Mouse (Mus musculus) thymus, adult 2 months (tissue): ENCODE data around the gene Mark2. TPM values are rescaled to one million over a fixed set of nuclear protein-coding genes. Genes with fewer than 3 reads are reported as not detected.

ENCODE experiments used
- DNase-seq: peaks from one replicate; pipeline ENCODE4 v3.0.0; 2021
- H3K27ac ChIP-seq: fragments of 200-500 bp; 2 replicates; pipeline ENCODE4 v1.5.1; 2012; ENCODE audit warnings: low read length, control low read depth; ENCODE audit not compliant: control insufficient read depth, insufficient read depth
- H3K27me3 ChIP-seq: fragments of 200-500 bp; 2 replicates; pipeline ENCODE4 v1.6.1; 2012; ENCODE audit warnings: mild to moderate bottlenecking, low read length, moderate library complexity, mixed read lengths; ENCODE audit not compliant: control insufficient read depth, insufficient read depth
- H3K36me3 ChIP-seq: fragments of 200-500 bp; 2 replicates; pipeline ENCODE4 v1.6.1; 2012; ENCODE audit warnings: mild to moderate bottlenecking, low read length, moderate library complexity; ENCODE audit not compliant: control insufficient read depth, insufficient read depth
- H3K4me1 ChIP-seq: fragments of 200-500 bp; replicated peaks from 2 replicates; pipeline ENCODE4 v1.6.1; 2012; ENCODE audit warnings: low read length; ENCODE audit not compliant: control insufficient read depth, insufficient read depth
- H3K4me3 ChIP-seq: fragments of 200-500 bp; 2 replicates; pipeline ENCODE4 v1.5.1; 2012; ENCODE audit warnings: mild to moderate bottlenecking, low read length, control low read depth, moderate library complexity; ENCODE audit not compliant: control insufficient read depth, insufficient read depth
- CTCF ChIP-seq: fragments of 200-500 bp; IDR thresholded peaks from 2 replicates; pipeline ENCODE4 v1.5.1; 2012; ENCODE audit warnings: mild to moderate bottlenecking, control low read depth, low read length, moderate library complexity, borderline replicate concordance; ENCODE audit not compliant: control insufficient read depth, poor library complexity, insufficient read depth; ENCODE audit errors: extremely low read depth
- POLR2A ChIP-seq: fragments of 200-500 bp; IDR thresholded peaks from 2 replicates; pipeline ENCODE4 v1.6.1; 2012; ENCODE audit warnings: mild to moderate bottlenecking, low read length, control low read depth, moderate library complexity; ENCODE audit not compliant: control insufficient read depth, poor library complexity, insufficient read depth; ENCODE audit errors: extremely low read depth
- WGBS: fragments of 180-500 bp; shearing (Covaris S2); methylation state at CpG from one replicate; pipeline ENCODE4 v1.1.7; 2018; 5-methylcytosine and 5-hydroxymethylcytosine counted together
- polyA plus RNA-seq: library from polyadenylated mRNA; depleted of rRNA; stranded (reverse); fragments of >200 nt; gene quantifications from 2 replicates; pipeline ENCODE4 v1.2.3, GENCODE M21; 2012

Mark2 gene
- polyA plus RNA-seq, 1 experiment: 189 TPM

- Histone ChIP-seq H3K4me3 (no peak overlapping the region), H3K4me1 (peaks cover 26% of the 10 kb centered on the region), H3K36me3 (no peaks in the 10 kb centered on the region), H3K27me3 (no peaks in the 10 kb centered on the region), H3K27ac (no peak overlapping the region)
- TF ChIP-seq CTCF (peak; percentile 91), POLR2A (no peak)
- 39% methylated on average over 9 of the region's 9 CpGs for WGBS
- DNase-seq: peak; percentile 85
Observed at GRCm38 (mm10) chr19:7264088-7264765, 77.4 kb downstream of the Mark2 start.

GRCm38 (mm10) chr19:7262592-7262991, 79.1 kb downstream of the Mark2 start:
- no peak overlapping the region for H3K27ac ChIP-seq
- peaks cover 14% of the 10 kb centered on the region for H3K4me1 ChIP-seq
- H3K4me3 ChIP-seq: no peak overlapping the region
- no peak for DNase-seq
- no peaks in the 10 kb centered on the region for H3K27me3 ChIP-seq
- 97% methylated on average over 1 of the region's 1 CpGs for WGBS
- no peaks in the 10 kb centered on the region for H3K36me3 ChIP-seq
- TF ChIP-seq CTCF: no peak
- no peak for TF ChIP-seq POLR2A

GRCm38 (mm10) chr19:7261964-7262363, 79.7 kb downstream of the Mark2 start:
- 98% methylated on average over 3 of the region's 3 CpGs for WGBS
- Histone ChIP-seq H3K36me3 (no peaks in the 10 kb centered on the region), H3K27ac (no peak overlapping the region), H3K27me3 (no peaks in the 10 kb centered on the region), H3K4me1 (peaks cover 7% of the 10 kb centered on the region), H3K4me3 (no peak overlapping the region)
- no peak for DNase-seq
- no peak for TF ChIP-seq CTCF
- TF ChIP-seq POLR2A: no peak

- no peak for DNase-seq
- TF ChIP-seq POLR2A (no peak), CTCF (no peak)
- WGBS: 100% methylated on average over 1 of the region's 1 CpGs
- H3K27me3 ChIP-seq: no peaks in the 10 kb centered on the region
- no peak overlapping the region for H3K4me3 ChIP-seq
- no peaks in the 10 kb centered on the region for H3K36me3 ChIP-seq
- H3K4me1 ChIP-seq: 0 out of 2 replicates have a peak, but pooled peaks cover 3% of the 10 kb centered on the region
- no peak overlapping the region for H3K27ac ChIP-seq
Observed at GRCm38 (mm10) chr19:7261476-7261875, 80.2 kb downstream of the Mark2 start.

- no peaks in the 10 kb centered on the region for H3K27me3 ChIP-seq
- no peaks in the 10 kb centered on the region for H3K4me1 ChIP-seq
- H3K36me3 ChIP-seq: no peaks in the 10 kb centered on the region
- H3K4me3 ChIP-seq: no peak overlapping the region
- H3K27ac ChIP-seq: no peak overlapping the region
- TF ChIP-seq CTCF (no peak), POLR2A (no peak)
- 94% methylated on average over 5 of the region's 5 CpGs for WGBS
- no peak for DNase-seq
Observed at GRCm38 (mm10) chr19:7257881-7258280, 83.8 kb downstream of the Mark2 start.

- Histone ChIP-seq H3K27ac (no peak overlapping the region), H3K4me3 (no peak overlapping the region), H3K4me1 (no peaks in the 10 kb centered on the region; the same call in 1 of the 2 replicates), H3K27me3 (no peaks in the 10 kb centered on the region), H3K36me3 (no peaks in the 10 kb centered on the region)
- WGBS: 86% methylated on average over 3 of the region's 3 CpGs
- TF ChIP-seq CTCF (no peak), POLR2A (no peak)
- DNase-seq: no peak
Observed at GRCm38 (mm10) chr19:7246021-7246420, 95.6 kb downstream of the Mark2 start.
